Mouse (Mus musculus) intestine, postnatal 0 days (tissue): ENCODE data around the gene Gm36210. TPM values are rescaled to one million over a fixed set of nuclear protein-coding genes. Genes with fewer than 3 reads are reported as not detected.

ENCODE experiments used
- ATAC-seq: fragments of 200-750 bp; cut with Nextera tagmentation; 2 replicates; pipeline ENCODE4 v1.8.0; 2017; ENCODE audit warnings: mild to moderate bottlenecking, moderate TSS enrichment, moderate library complexity
- H3K27ac ChIP-seq: fragments of 300-500 bp; sonication (generic); 2 replicates; pipeline ENCODE4 v1.5.1; 2014; ENCODE audit warnings: mild to moderate bottlenecking, low read depth, low read length, moderate library complexity
- H3K27me3 ChIP-seq: fragments of 300-500 bp; sonication (generic); replicated peaks from 2 replicates; pipeline ENCODE4 v1.6.1; 2014; ENCODE audit warnings: low read length, mixed read lengths; ENCODE audit not compliant: control insufficient read depth, insufficient read depth
- H3K36me3 ChIP-seq: fragments of 300-500 bp; sonication (generic); 2 replicates; pipeline ENCODE4 v1.6.1; 2014; ENCODE audit warnings: mild to moderate bottlenecking, moderate library complexity; ENCODE audit not compliant: control insufficient read depth, insufficient read depth
- H3K4me1 ChIP-seq: fragments of 300-500 bp; sonication (generic); replicated peaks from 2 replicates; pipeline ENCODE4 v1.6.1; 2014; ENCODE audit warnings: antibody characterized with exemption, low read length, mixed read lengths; ENCODE audit not compliant: control insufficient read depth, insufficient read depth
- H3K4me2 ChIP-seq: fragments of 300-500 bp; sonication (generic); replicated peaks from 2 replicates; pipeline ENCODE4 v1.6.1; 2014; ENCODE audit warnings: low read depth, mild to moderate bottlenecking, moderate library complexity
- H3K4me3 ChIP-seq: fragments of 300-500 bp; sonication (generic); 2 replicates; pipeline ENCODE4 v1.5.1; 2014; ENCODE audit warnings: low read depth, low read length
- H3K9ac ChIP-seq: fragments of 300-500 bp; sonication (generic); 2 replicates; pipeline ENCODE4 v1.6.1; 2014; ENCODE audit warnings: mild to moderate bottlenecking, low read depth, low read length
- H3K9me3 ChIP-seq: fragments of 300-500 bp; sonication (generic); 2 replicates; pipeline ENCODE4 v1.6.1; 2016; ENCODE audit warnings: mixed run types; ENCODE audit not compliant: control insufficient read depth
- CTCF ChIP-seq: sonication (generic); IDR thresholded peaks from 2 replicates; pipeline ENCODE4 v1.5.1; 2016; ENCODE audit warnings: low read depth, mild to moderate bottlenecking, control low read depth, antibody characterized with exemption, moderate library complexity
- WGBS: fragments of 180-500 bp; shearing (Covaris S2); extraction: QIAGEN DNeasy Blood & Tissue Kit; methylation state at CpG from one replicate; pipeline ENCODE4 v1.1.7; 2014; 5-methylcytosine and 5-hydroxymethylcytosine counted together
- polyA plus RNA-seq: library from polyadenylated mRNA; unstranded; fragments of >200 nt; fragmentation: Nextera tagmentation; extraction: Ambion mirVana; gene quantifications from 2 replicates; pipeline ENCODE4 v1.2.1, GENCODE M21; 2015

Gene Gm36210
- polyA plus RNA-seq, 1 experiment from 2014 or later = not detected

- no peak overlapping the region for H3K4me3 ChIP-seq
These were observed 18.2 kb upstream of the Gm36210 start for GRCm38 (mm10) chr7:4924483-4924882.

GRCm38 (mm10) chr7:4923586-4924364, 17.5 kb upstream of the Gm36210 start:
- Histone ChIP-seq H3K4me2 (peak overlapping the region; percentile 54), H3K4me3 (peak overlapping the region; percentile 6; the same call in 1 of the 2 replicates), H3K27me3 (0 out of 2 replicates have a peak, but pooled peaks cover 6% of the 10 kb centered on the region), H3K36me3 (peaks cover 21% of the 10 kb centered on the region), H3K9me3 (no peaks in the 10 kb centered on the region), H3K4me1 (0 out of 2 replicates have a peak, but pooled peaks cover 8% of the 10 kb centered on the region), H3K27ac (peak overlapping the region; percentile 68; the same call in 1 of the 2 replicates), H3K9ac (0 out of 2 replicates have a peak overlapping the region, but pooled peaks have one; percentile 32)
- WGBS = 11% methylated on average over 36 of the region's 37 CpGs
- TF ChIP-seq CTCF = peak; percentile 67
- no peak for ATAC-seq

More at GRCm38 (mm10) chr7:4924483-4924882, 18.2 kb upstream of the Gm36210 start:
- H3K4me1 ChIP-seq = 0 out of 2 replicates have a peak, but pooled peaks cover 8% of the 10 kb centered on the region
- no peak overlapping the region for H3K9ac ChIP-seq
- H3K36me3 ChIP-seq = peaks cover 14% of the 10 kb centered on the region
- peak overlapping the region; percentile 54 for H3K4me2 ChIP-seq
- no peaks in the 10 kb centered on the region for H3K9me3 ChIP-seq
- 0 out of 2 replicates have a peak, but pooled peaks have one; percentile 14 for TF ChIP-seq CTCF
- peak overlapping the region; percentile 68 for H3K27ac ChIP-seq
- 4% methylated on average over 4 of the region's 4 CpGs for WGBS
- H3K27me3 ChIP-seq = 0 out of 2 replicates have a peak, but pooled peaks cover 6% of the 10 kb centered on the region
- ATAC-seq = no peak

GRCm38 (mm10) chr7:4922931-4923565, 16.7 kb upstream of the Gm36210 start:
- no peak for ATAC-seq

GRCm38 (mm10) chr7:4922508-4922907, 16.2 kb upstream of the Gm36210 start:
- peak; percentile 6; the same call in 1 of the 2 replicates for ATAC-seq
- Histone ChIP-seq H3K4me1 (0 out of 2 replicates have a peak, but pooled peaks cover 8% of the 10 kb centered on the region), H3K4me3 (peak overlapping the region; percentile 6; the same call in 1 of the 2 replicates)

More at GRCm38 (mm10) chr7:4922931-4923565, 16.7 kb upstream of the Gm36210 start:
- peak overlapping the region; percentile 6; the same call in 1 of the 2 replicates for H3K4me3 ChIP-seq
- H3K9me3 ChIP-seq = no peaks in the 10 kb centered on the region
- H3K4me2 ChIP-seq = peak overlapping the region; percentile 54
- no peak overlapping the region for H3K9ac ChIP-seq
- WGBS = 2% methylated on average over 14 of the region's 14 CpGs
- peak; percentile 55 for TF ChIP-seq CTCF
- 0 out of 2 replicates have a peak, but pooled peaks cover 6% of the 10 kb centered on the region for H3K27me3 ChIP-seq
- H3K4me1 ChIP-seq = 0 out of 2 replicates have a peak, but pooled peaks cover 8% of the 10 kb centered on the region
- H3K36me3 ChIP-seq = peaks cover 29% of the 10 kb centered on the region
- H3K27ac ChIP-seq = no peak overlapping the region

GRCm38 (mm10) chr7:4921824-4922482, 15.6 kb upstream of the Gm36210 start, which contains the start of gene Nat14:
Gene Nat14 (plus strand): TSS chr7:4922028.
- no peak for ATAC-seq
- 0 out of 2 replicates have a peak, but pooled peaks cover 6% of the 10 kb centered on the region for H3K27me3 ChIP-seq
- H3K36me3 ChIP-seq = peaks cover 36% of the 10 kb centered on the region
- 31% methylated on average over 8 of the region's 8 CpGs for WGBS
- no peak for TF ChIP-seq CTCF
- no peak within 1 kb of the TSS for H3K27ac ChIP-seq
- H3K4me3 ChIP-seq = peak within 1 kb of the TSS; percentile 6; the same call in 1 of the 2 replicates
- 0 out of 2 replicates have a peak, but pooled peaks cover 8% of the 10 kb centered on the region for H3K4me1 ChIP-seq
- H3K9me3 ChIP-seq = no peaks in the 10 kb centered on the region
- H3K4me2 ChIP-seq = peak within 1 kb of the TSS; percentile 54
- no peak within 1 kb of the TSS for H3K9ac ChIP-seq

More at GRCm38 (mm10) chr7:4922508-4922907, 16.2 kb upstream of the Gm36210 start:
- peaks cover 34% of the 10 kb centered on the region for H3K36me3 ChIP-seq
- WGBS = 2% methylated on average over 14 of the region's 14 CpGs
- TF ChIP-seq CTCF = no peak
- H3K4me2 ChIP-seq = peak overlapping the region; percentile 54
- no peaks in the 10 kb centered on the region for H3K9me3 ChIP-seq
- H3K27ac ChIP-seq = no peak overlapping the region
- H3K9ac ChIP-seq = no peak overlapping the region
- 0 out of 2 replicates have a peak, but pooled peaks cover 6% of the 10 kb centered on the region for H3K27me3 ChIP-seq
